Mouse (Mus musculus) small intestine, adult 2 months (tissue): ENCODE results near the gene Rpa2.

Experiments used
- CTCF ChIP-seq: fragments of 200-500 bp; IDR thresholded peaks from 2 replicates; pipeline ENCODE4 v1.5.1; 2012; ENCODE audit warnings: low read depth, mild to moderate bottlenecking, control low read depth, inconsistent platforms, low read length, moderate library complexity, mixed read lengths; ENCODE audit not compliant: insufficient replicate concordance, insufficient read length; ENCODE audit errors: extremely low read depth
- POLR2A ChIP-seq: fragments of 200-500 bp; IDR thresholded peaks from 2 replicates; pipeline ENCODE4 v1.6.1; 2012; ENCODE audit warnings: low read depth, mild to moderate bottlenecking, control low read depth, inconsistent platforms, low read length, moderate library complexity

DNA sequence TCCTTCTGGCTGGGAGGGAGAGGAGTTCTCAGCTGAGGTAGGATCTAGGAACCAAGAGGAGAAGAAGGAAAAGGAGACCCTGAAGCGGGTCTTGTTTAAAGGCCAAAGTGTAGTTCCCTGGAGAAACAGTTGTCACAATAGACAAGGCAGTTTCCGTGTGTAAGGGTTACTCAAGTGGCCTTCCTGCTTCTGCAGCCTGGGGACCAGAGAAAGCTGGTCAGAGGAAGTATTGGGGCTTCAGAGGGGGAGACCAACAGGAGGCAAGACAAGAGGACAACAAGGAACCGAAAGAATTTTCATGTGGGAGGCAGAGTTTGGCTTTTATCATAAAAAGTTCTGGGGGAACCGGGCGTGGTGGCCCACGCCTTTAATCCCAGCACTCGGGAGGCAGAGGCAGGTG is 48.3 kb downstream of the Rpa2 start:
- TF ChIP-seq CTCF (no peak), POLR2A (no peak)
